Comparison of ENCODE assay signal across 40 mouse cellular contexts in the genomic region with DNA sequence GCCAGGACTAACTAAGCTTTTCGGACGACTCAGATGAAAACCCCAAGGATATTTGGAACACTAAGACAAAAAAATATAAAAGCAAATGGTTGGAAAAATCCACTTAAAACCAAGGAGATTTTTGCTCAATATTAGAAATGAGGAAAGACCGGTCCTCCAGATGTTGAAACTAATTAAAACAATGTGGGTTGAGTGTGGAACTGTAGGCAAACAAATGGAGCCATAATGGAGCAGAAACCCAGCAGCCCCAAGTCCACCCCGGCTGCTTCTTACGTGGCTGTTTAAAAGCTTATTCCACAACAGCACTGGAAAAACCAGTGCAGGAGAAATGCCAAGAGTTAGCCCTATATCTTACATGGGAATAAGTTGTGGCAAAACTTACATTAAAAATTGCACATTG. TPM values are rescaled to one million over a fixed set of nuclear protein-coding genes. Genes with fewer than 3 reads are reported as not detected.
DNase-seq lines count a peak whose midpoint lies in the region; ATAC-seq and TF ChIP-seq lines count a peak whose summit lies in the region.
"Had no signal": no experiment of that assay in that cellular context is flagged by ENCODE, and none has a peak within 500 bp of the region (broad histone marks: within the 10 kb centered on the region; RNA-seq: fewer than 3 reads in every experiment).

No protein-coding gene starts in this region.

- no peak for TF ChIP-seq CTCF in lung, postnatal 0 days (IDR thresholded peaks at IDR 0.05)

- ATAC-seq in lung, postnatal 0 days: no peak
- no peak for ATAC-seq in embryonic facial prominence, embryonic 14.5 days (ENCODE audit: low read depth)
- ATAC-seq in limb, embryonic 11.5 days (ENCODE audit: insufficient number of reproducible peaks, low FRiP score, low TSS enrichment, low read depth): no peak
- ATAC-seq in erythroid progenitor cell, adult 5-6 weeks (replicated peaks; ENCODE audit: low FRiP score, poor library complexity, severe bottlenecking): no peak
- ATAC-seq: forebrain, embryonic 15.5 days; intestine, embryonic 16.5 days; Patski had no signal

- DNase-seq in lung, postnatal 0 days (ENCODE audit: low spot score): peak; percentile 30
- no peak for DNase-seq in lung, postnatal 36 days
- peak; percentile 65 for DNase-seq in embryonic facial prominence, embryonic 14.5 days (ENCODE audit: low spot score)
- no peak for DNase-seq in limb, embryonic 11.5 days (ENCODE audit: low spot score)
- DNase-seq in thymus, postnatal 14 days: no peak
- no peak for DNase-seq in heart, adult 9 months (ENCODE audit: low spot score in 2 of 2)
- DNase-seq: adrenal gland, postnatal 10 days; cerebellum, adult 8-10 months; cerebellum, postnatal 36 days; heart, postnatal 36 days; kidney, adult 8-10 months; kidney, postnatal 4 days; layer of hippocampus, postnatal 36 days; liver; lung, adult 2 months; lung, postnatal 14 days; right cerebral cortex, adult 18-20 months; right cerebral cortex, postnatal 4 days; thymus, adult 2 months; thymus, postnatal 4 days had no signal

- H3K27ac ChIP-seq in lung, postnatal 0 days (ENCODE audit: low read length): no peak overlapping the region
- peak overlapping the region; percentile 65 for H3K27ac ChIP-seq in embryonic facial prominence, embryonic 14.5 days (replicated peaks; ENCODE audit: low read depth, low read length)
- 0 out of 2 replicates have a peak overlapping the region, but pooled peaks have one; percentile 36 for H3K27ac ChIP-seq in limb, embryonic 11.5 days (replicated peaks; ENCODE audit: low read depth, low read length)
- H3K27ac ChIP-seq: forebrain, embryonic 10.5 days; forebrain, embryonic 15.5 days; heart, embryonic 10.5 days; hindbrain, embryonic 12.5 days; kidney, postnatal 0 days; liver, embryonic 14.5 days; midbrain, embryonic 10.5 days; neural tube, embryonic 12.5 days had no signal

- no peaks in the 10 kb centered on the region for H3K9me3 ChIP-seq in lung, postnatal 0 days (ENCODE audit: low read length)
- H3K9me3 ChIP-seq in embryonic facial prominence, embryonic 14.5 days (ENCODE audit: control insufficient read depth, low read length): no peaks in the 10 kb centered on the region
- H3K9me3 ChIP-seq in limb, embryonic 11.5 days (ENCODE audit: control insufficient read depth, low read length): no peaks in the 10 kb centered on the region
- H3K9me3 ChIP-seq: forebrain, embryonic 10.5 days; forebrain, embryonic 15.5 days; hindbrain, embryonic 12.5 days; midbrain, embryonic 10.5 days; neural tube, embryonic 12.5 days had no signal

- H3K27me3 ChIP-seq in lung, postnatal 0 days (replicated peaks; ENCODE audit: insufficient read depth, low read length): no peaks in the 10 kb centered on the region
- H3K27me3 ChIP-seq in embryonic facial prominence, embryonic 14.5 days (replicated peaks; ENCODE audit: control insufficient read depth, insufficient read depth, low read length): no peaks in the 10 kb centered on the region
- H3K27me3 ChIP-seq in limb, embryonic 11.5 days (ENCODE audit: control insufficient read depth, insufficient read depth, low read length): no peaks in the 10 kb centered on the region
- H3K27me3 ChIP-seq: CH12.LX; forebrain, embryonic 15.5 days; hindbrain, embryonic 12.5 days; neural tube, embryonic 12.5 days; Patski had no signal

- no peak overlapping the region for H3K9ac ChIP-seq in lung, postnatal 0 days (replicated peaks; ENCODE audit: low read depth)
- H3K9ac ChIP-seq in embryonic facial prominence, embryonic 14.5 days (ENCODE audit: low read depth, low read length): no peak overlapping the region; the same call in 1 of the 2 replicates
- no peak overlapping the region for H3K9ac ChIP-seq in limb, embryonic 11.5 days (ENCODE audit: low read length)
- H3K9ac ChIP-seq: forebrain, embryonic 15.5 days; hindbrain, embryonic 12.5 days; liver, embryonic 14.5 days; neural tube, embryonic 12.5 days had no signal

- H3K4me1 ChIP-seq in lung, postnatal 0 days (ENCODE audit: insufficient read depth, low read depth, low read length): no peaks in the 10 kb centered on the region
- peaks cover 24% of the 10 kb centered on the region; the same call in 1 of the 2 replicates for H3K4me1 ChIP-seq in embryonic facial prominence, embryonic 14.5 days (ENCODE audit: control insufficient read depth, insufficient read depth, low read length)
- peaks cover 3% of the 10 kb centered on the region; the same call in 1 of the 2 replicates for H3K4me1 ChIP-seq in limb, embryonic 11.5 days (ENCODE audit: control insufficient read depth, insufficient read depth, low read length)
- H3K4me1 ChIP-seq: forebrain, embryonic 15.5 days; heart, embryonic 10.5 days; neural tube, embryonic 12.5 days had no signal

- no peak overlapping the region for H3K4me3 ChIP-seq in lung, postnatal 0 days (ENCODE audit: low read depth, low read length)
- H3K4me3 ChIP-seq in embryonic facial prominence, embryonic 14.5 days (ENCODE audit: low read depth, low read length): no peak overlapping the region
- H3K4me3 ChIP-seq in limb, embryonic 11.5 days (ENCODE audit: low read depth, low read length): no peak overlapping the region
- H3K4me3 ChIP-seq: forebrain, embryonic 10.5 days; forebrain, embryonic 15.5 days; heart, embryonic 10.5 days; hindbrain, embryonic 12.5 days; midbrain, embryonic 10.5 days; myocyte; neural tube, embryonic 12.5 days had no signal

- H3K4me2 ChIP-seq in lung, postnatal 0 days (replicated peaks; ENCODE audit: low read depth, low read length): no peak overlapping the region
- H3K4me2 ChIP-seq in embryonic facial prominence, embryonic 14.5 days (ENCODE audit: low read depth, low read length): peak overlapping the region; percentile 10; the same call in 1 of the 2 replicates
- H3K4me2 ChIP-seq in limb, embryonic 11.5 days (ENCODE audit: low read depth, severe bottlenecking): no peak overlapping the region
- H3K4me2 ChIP-seq: forebrain, embryonic 15.5 days; hindbrain, embryonic 12.5 days; neural tube, embryonic 12.5 days had no signal

- WGBS in lung, postnatal 0 days: 64% methylated on average over 5 of the region's 5 CpGs
- 30% methylated on average over 5 of the region's 5 CpGs for WGBS in embryonic facial prominence, embryonic 14.5 days
- 38% methylated on average over 5 of the region's 5 CpGs for WGBS in limb, embryonic 11.5 days

- TF ChIP-seq EP300 in lung, postnatal 0 days (IDR thresholded peaks at IDR 0.05): no peak

- no peaks in the 10 kb centered on the region for H3K36me3 ChIP-seq in lung, postnatal 0 days (ENCODE audit: insufficient read depth, low read length)
- peaks cover 40% of the 10 kb centered on the region for H3K36me3 ChIP-seq in embryonic facial prominence, embryonic 14.5 days (ENCODE audit: control insufficient read depth, insufficient read depth, low read length)
- peaks cover 2% of the 10 kb centered on the region; the same call in 1 of the 2 replicates for H3K36me3 ChIP-seq in limb, embryonic 11.5 days (ENCODE audit: control insufficient read depth, insufficient read depth, low read length)
- H3K36me3 ChIP-seq: forebrain, embryonic 15.5 days; neural tube, embryonic 12.5 days had no signal

RNA-seq across cellular contexts. Expression of gene Antxr1, which starts 32.9 kb away (rescaled TPM):
- 11.7 and 13.9 TPM in 2 replicates for polyA plus RNA-seq in lung, postnatal 0 days (2015; fragmentation: Nextera tagmentation; extraction: Ambion mirVana)
- polyA plus RNA-seq in embryonic facial prominence, embryonic 14.5 days (2014; fragmentation: Nextera tagmentation; extraction: Ambion mirVana): 28.6 and 29.1 TPM in 2 replicates
- 13.2 and 16.0 TPM in 2 replicates for polyA plus RNA-seq in limb, embryonic 11.5 days (2014; fragmentation: Nextera tagmentation; extraction: Ambion mirVana)
- 1.7 and 5.0 TPM in 2 replicates for total RNA-seq in erythroid progenitor cell, adult 5-6 weeks (2015; ENCODE audit: low replicate concordance)
- total RNA-seq in erythroid progenitor cell, adult 5-6 weeks (2017; ENCODE audit: low replicate concordance): 0.39 TPM in 1 of 2 replicates, not detected in the other

RNA-seq across cellular contexts. Expression of gene Gkn1, which starts 48.0 kb away (rescaled TPM):
- 0.11 and 0.31 TPM in 2 replicates for polyA plus RNA-seq in lung, postnatal 0 days (2015; fragmentation: Nextera tagmentation; extraction: Ambion mirVana)
- 0.28 TPM in 1 of 2 replicates, not detected in the other for polyA plus RNA-seq in embryonic facial prominence, embryonic 14.5 days (2014; fragmentation: Nextera tagmentation; extraction: Ambion mirVana)
- not detected in 2 replicates for polyA plus RNA-seq in limb, embryonic 11.5 days (2014; fragmentation: Nextera tagmentation; extraction: Ambion mirVana)
- total RNA-seq in erythroid progenitor cell, adult 5-6 weeks (2015; ENCODE audit: low replicate concordance): not detected in 2 replicates
- total RNA-seq in erythroid progenitor cell, adult 5-6 weeks (2017; ENCODE audit: low replicate concordance): not detected in 2 replicates
- total RNA-seq: adrenal gland, postnatal 10 days; CH12.LX; ES-E14; gastrocnemius, adult 8-10 months; heart, postnatal 36 days; layer of hippocampus, postnatal 36 days; left cerebral cortex, postnatal 10 days; megakaryocyte progenitor cell, adult 5-6 weeks; midbrain, postnatal 0 days had no signal
- polyA plus RNA-seq: C2C12; forebrain, embryonic 10.5 days; forebrain, embryonic 15.5 days; heart, embryonic 10.5 days; heart, embryonic 16.5 days; hindbrain, embryonic 12.5 days; intestine, embryonic 16.5 days; kidney, postnatal 0 days; liver, embryonic 14.5 days; lung, adult 2 months; midbrain, embryonic 10.5 days; midbrain, postnatal 0 days; myocyte; neural tube, embryonic 12.5 days; Patski had no signal

Comparison
In these comparisons a context has a peak if more than half of its experiments do, and no peak if none do; other contexts are left out.
1. DNase-seq: peak in lung, postnatal 0 days (single experiment) and embryonic facial prominence, embryonic 14.5 days (single experiment); none in lung, postnatal 36 days (single experiment), limb, embryonic 11.5 days (single experiment), thymus, postnatal 14 days (single experiment) and heart, adult 9 months (0 of 2).